Mouse (Mus musculus): Measurements from ENCODE around the gene Lce1i.

DNA sequence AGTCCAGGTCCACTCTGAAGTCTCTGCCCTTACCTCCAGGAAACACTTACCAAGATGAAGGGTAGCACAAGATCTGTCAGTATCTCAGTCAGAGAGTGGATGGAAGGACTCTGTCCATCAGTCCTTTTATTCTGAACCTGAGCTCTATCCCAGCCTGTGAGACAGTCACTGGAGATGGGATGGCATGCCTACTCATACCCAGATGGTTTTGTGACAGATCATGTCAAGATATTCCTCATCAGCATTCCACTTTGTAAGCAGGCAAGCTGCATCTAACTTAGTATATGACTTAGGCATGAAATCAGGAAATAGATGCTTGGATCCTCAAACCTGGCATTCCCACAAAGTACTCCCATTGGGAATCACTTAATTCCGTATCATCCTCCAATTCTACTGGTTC lies at the start of gene Lce1i:
- TF ChIP-seq POLR2A (IDR thresholded peaks at IDR 0.05; ENCODE audit: borderline replicate concordance, extremely low read depth, insufficient read depth, insufficient read length, poor library complexity, severe bottlenecking) (no peak), CTCF (IDR thresholded peaks at IDR 0.05; ENCODE audit: borderline replicate concordance, extremely low read depth, insufficient read depth, insufficient read length) (no peak)
